Mouse (Mus musculus): ENCODE data around the gene Fgfr2. TPM values are rescaled to one million over a fixed set of nuclear protein-coding genes. Genes with fewer than 3 reads are reported as not detected.

Gene Fgfr2
- polyA plus RNA-seq, 1 experiment = 0.17 TPM

DNA sequence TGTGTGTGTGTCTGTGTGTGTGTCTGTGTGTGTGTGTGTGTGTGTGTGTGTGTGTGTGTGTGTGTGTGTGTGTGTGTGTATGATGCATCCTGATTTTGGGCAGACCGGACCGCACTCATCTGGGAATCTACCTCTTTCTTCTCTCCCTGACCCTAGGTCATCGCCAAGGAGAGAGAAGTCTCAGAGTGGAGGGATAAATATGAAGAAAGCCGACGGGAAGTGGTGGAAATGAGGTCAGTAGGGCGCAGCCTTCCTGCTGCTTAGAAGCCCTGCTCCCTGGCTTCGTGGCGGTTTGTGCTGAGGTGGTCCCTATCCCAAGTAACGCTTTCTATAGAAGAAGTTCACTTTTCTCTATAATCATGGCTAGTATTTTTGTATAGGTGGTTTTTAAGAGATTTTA is 2371.5 kb downstream of the Fgfr2 start:
- H3K4me3 ChIP-seq = no peak overlapping the region
- no peaks in the 10 kb centered on the region for H3K27me3 ChIP-seq (ENCODE audit: control insufficient read depth, insufficient read depth, insufficient read length)
- no peak overlapping the region for H3ac ChIP-seq (ENCODE audit: control insufficient read depth, insufficient read length)
- no peak overlapping the region for H3K4me2 ChIP-seq (ENCODE audit: low read depth)
- H3K36me3 ChIP-seq (ENCODE audit: control insufficient read depth, insufficient read depth) = peaks cover 8% of the 10 kb centered on the region
- no peaks in the 10 kb centered on the region for H3K79me2 ChIP-seq (ENCODE audit: control insufficient read depth, insufficient read depth)
- TF ChIP-seq POLR2A (IDR thresholded peaks at IDR 0.05; ENCODE audit: insufficient read length, low read depth) (no peak), MYOD1 (IDR thresholded peaks at IDR 0.05; ENCODE audit: control insufficient read depth in 1 of 3, insufficient read length in 2 of 3, low read depth in 2 of 3) (no peak), USF1 (IDR thresholded peaks at IDR 0.05; ENCODE audit: low read depth) (no peak), E2F4 (IDR thresholded peaks at IDR 0.05; ENCODE audit: insufficient read depth) (no peak), MAX (IDR thresholded peaks at IDR 0.05; ENCODE audit: low read depth) (no peak), SRF (IDR thresholded peaks at IDR 0.05; ENCODE audit: control insufficient read depth, insufficient read length, low read depth) (no peak), MYOG (IDR thresholded peaks at IDR 0.05; ENCODE audit: control insufficient read depth in 1 of 3, insufficient read depth in 1 of 3, insufficient read length in 2 of 3, low read depth in 2 of 3) (no peak), CEBPB (IDR thresholded peaks at IDR 0.05; ENCODE audit: insufficient read depth, poor library complexity, severe bottlenecking) (no peak), REST (IDR thresholded peaks at IDR 0.05; ENCODE audit: insufficient read depth, insufficient read length) (no peak), TCF3 (IDR thresholded peaks at IDR 0.05; ENCODE audit: insufficient read length, low read depth) (no peak), POLR2AphosphoS2 (IDR thresholded peaks at IDR 0.05; ENCODE audit: insufficient read length, low read depth) (no peak), TCF12 (IDR thresholded peaks at IDR 0.05; ENCODE audit: insufficient read depth, poor library complexity, severe bottlenecking) (no peak)

DNA sequence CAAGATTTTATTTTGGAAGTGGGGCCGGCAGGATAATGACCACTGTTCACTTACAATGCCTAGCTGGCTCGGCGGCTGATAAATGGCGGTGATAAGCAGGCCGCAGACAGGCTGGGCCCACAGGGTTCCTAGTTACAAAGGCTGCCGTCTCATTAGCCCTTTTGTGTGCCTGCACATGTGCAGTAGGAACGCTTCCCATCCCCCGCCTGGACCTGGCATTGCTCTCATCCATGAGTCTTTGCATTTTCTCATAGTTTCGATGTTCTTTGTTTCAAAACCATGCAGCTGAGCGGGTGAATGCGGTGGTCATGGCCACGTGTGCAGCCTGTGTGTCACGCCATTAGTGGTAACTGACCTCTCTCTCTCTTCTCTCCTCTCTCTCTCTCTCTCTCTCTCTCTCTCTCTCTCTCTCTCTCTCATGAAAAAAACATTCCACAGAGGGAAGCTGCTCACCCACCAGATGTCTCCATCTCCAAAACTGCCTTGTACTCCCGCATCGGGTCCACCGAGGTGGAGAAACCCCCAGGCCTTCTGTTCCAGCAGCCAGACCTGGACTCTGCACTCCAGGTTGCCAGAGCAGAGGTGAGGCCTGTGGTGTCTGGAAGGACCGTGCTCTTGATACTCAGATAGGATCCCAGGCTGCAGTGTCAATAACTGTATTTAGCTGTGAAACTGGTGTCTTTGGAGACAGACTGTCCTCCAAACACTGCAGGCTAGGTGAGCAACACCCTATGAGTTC is 2372.2 kb downstream of the Fgfr2 start:
- no peaks in the 10 kb centered on the region for H3K79me2 ChIP-seq (ENCODE audit: control insufficient read depth, insufficient read depth)
- H3K27me3 ChIP-seq (ENCODE audit: control insufficient read depth, insufficient read depth, insufficient read length) = no peaks in the 10 kb centered on the region
- no peak for TF ChIP-seq MAX (IDR thresholded peaks at IDR 0.05; ENCODE audit: low read depth)
- no peak for TF ChIP-seq E2F4 (IDR thresholded peaks at IDR 0.05; ENCODE audit: insufficient read depth)
- no peak for TF ChIP-seq MYOG (IDR thresholded peaks at IDR 0.05; ENCODE audit: control insufficient read depth in 1 of 3, insufficient read depth in 1 of 3, insufficient read length in 2 of 3, low read depth in 2 of 3)
- TF ChIP-seq TCF3 (IDR thresholded peaks at IDR 0.05; ENCODE audit: insufficient read length, low read depth) = no peak
- no peak for TF ChIP-seq REST (IDR thresholded peaks at IDR 0.05; ENCODE audit: insufficient read depth, insufficient read length)
- TF ChIP-seq SRF (IDR thresholded peaks at IDR 0.05; ENCODE audit: control insufficient read depth, insufficient read length, low read depth) = no peak
- no peak for TF ChIP-seq POLR2A (IDR thresholded peaks at IDR 0.05; ENCODE audit: insufficient read length, low read depth)
- TF ChIP-seq POLR2AphosphoS2 (IDR thresholded peaks at IDR 0.05; ENCODE audit: insufficient read length, low read depth) = no peak
- no peak for TF ChIP-seq CEBPB (IDR thresholded peaks at IDR 0.05; ENCODE audit: insufficient read depth, poor library complexity, severe bottlenecking)
- no peak for TF ChIP-seq TCF12 (IDR thresholded peaks at IDR 0.05; ENCODE audit: insufficient read depth, poor library complexity, severe bottlenecking)
- no peak for TF ChIP-seq MYOD1 (IDR thresholded peaks at IDR 0.05; ENCODE audit: control insufficient read depth in 1 of 3, insufficient read length in 2 of 3, low read depth in 2 of 3)
- no peak for TF ChIP-seq USF1 (IDR thresholded peaks at IDR 0.05; ENCODE audit: low read depth)
- no peak overlapping the region for H3K4me2 ChIP-seq (ENCODE audit: low read depth)
- no peak overlapping the region for H3K4me3 ChIP-seq
- H3K36me3 ChIP-seq (ENCODE audit: control insufficient read depth, insufficient read depth) = peaks cover 8% of the 10 kb centered on the region
- no peak overlapping the region for H3ac ChIP-seq (ENCODE audit: control insufficient read depth, insufficient read length)

DNA sequence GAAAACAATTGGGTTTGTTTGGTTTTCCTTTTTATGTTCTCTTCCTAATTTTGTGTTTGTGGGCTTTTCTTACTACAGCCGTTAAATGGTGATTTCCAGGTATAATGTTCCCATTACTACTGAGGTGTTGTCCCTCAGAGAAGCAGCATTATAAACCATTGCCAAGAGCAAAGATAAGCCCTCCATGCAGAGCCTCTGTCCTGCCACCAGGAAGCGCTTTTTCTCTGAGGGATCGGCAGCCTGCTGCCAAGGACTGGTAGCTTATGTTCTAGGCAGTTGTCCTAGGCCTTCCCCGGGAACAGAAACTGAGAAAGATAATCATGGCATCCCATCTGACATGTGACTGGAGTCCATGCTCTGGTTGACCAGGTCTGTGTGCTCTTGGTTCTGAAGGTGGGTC is 2374.0 kb downstream of the Fgfr2 start:
- no peak overlapping the region for H3ac ChIP-seq (ENCODE audit: control insufficient read depth, insufficient read length)

DNA sequence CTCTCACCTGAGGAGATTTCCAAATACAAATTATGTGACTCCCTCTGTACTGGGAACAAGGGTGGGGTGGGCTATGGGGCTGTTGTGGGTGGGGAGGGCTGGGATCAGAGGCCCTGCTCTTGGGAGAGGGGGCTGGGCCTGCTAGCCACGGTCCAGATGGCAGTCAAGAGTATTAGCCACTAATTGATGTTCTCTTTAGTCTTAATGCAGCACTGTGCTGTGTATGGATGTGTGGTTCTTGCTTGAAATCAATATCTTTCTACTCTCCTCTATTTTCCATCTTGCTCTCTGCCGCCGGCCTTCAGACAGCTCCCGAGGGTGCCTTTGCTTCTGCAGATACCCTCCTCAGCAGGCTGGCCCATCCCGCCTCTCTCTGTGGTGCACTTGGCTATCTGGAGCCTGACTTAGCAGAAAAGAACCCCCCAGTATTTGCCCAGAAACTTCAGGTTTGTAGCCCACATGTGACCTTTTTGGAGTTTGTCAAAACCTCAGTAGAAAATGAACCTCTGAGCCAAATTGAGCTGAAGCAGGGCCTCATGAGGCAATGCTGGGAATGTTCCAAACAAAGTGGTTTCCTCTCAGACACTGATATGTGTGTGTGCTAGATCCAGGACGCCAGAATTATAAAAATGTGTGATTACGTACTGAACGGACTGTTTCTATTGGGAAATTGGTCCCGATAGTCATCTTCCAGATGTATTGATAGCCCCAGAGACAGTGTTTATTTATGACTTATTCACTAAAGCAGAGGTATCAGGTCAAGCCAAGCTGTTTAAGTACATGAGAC is 2379.7 kb downstream of the Fgfr2 start:
- H3K79me2 ChIP-seq (ENCODE audit: control insufficient read depth, insufficient read depth) = no peaks in the 10 kb centered on the region
- TF ChIP-seq POLR2A (IDR thresholded peaks at IDR 0.05; ENCODE audit: insufficient read length, low read depth) = no peak

More for the DNA sequence above, 2374.0 kb downstream of the Fgfr2 start:
- H3K4me2 ChIP-seq (ENCODE audit: low read depth) = no peak overlapping the region
- H3K79me2 ChIP-seq (ENCODE audit: control insufficient read depth, insufficient read depth) = no peaks in the 10 kb centered on the region
- H3K36me3 ChIP-seq (ENCODE audit: control insufficient read depth, insufficient read depth) = peaks cover 20% of the 10 kb centered on the region
- TF ChIP-seq REST (IDR thresholded peaks at IDR 0.05; ENCODE audit: insufficient read depth, insufficient read length) (no peak), E2F4 (IDR thresholded peaks at IDR 0.05; ENCODE audit: insufficient read depth) (no peak), POLR2A (IDR thresholded peaks at IDR 0.05; ENCODE audit: insufficient read length, low read depth) (no peak), TCF3 (IDR thresholded peaks at IDR 0.05; ENCODE audit: insufficient read length, low read depth) (no peak), CEBPB (IDR thresholded peaks at IDR 0.05; ENCODE audit: insufficient read depth, poor library complexity, severe bottlenecking) (no peak), MYOG (IDR thresholded peaks at IDR 0.05; ENCODE audit: control insufficient read depth in 1 of 3, insufficient read depth in 1 of 3, insufficient read length in 2 of 3, low read depth in 2 of 3) (no peak), MAX (IDR thresholded peaks at IDR 0.05; ENCODE audit: low read depth) (no peak), SRF (IDR thresholded peaks at IDR 0.05; ENCODE audit: control insufficient read depth, insufficient read length, low read depth) (no peak), TCF12 (IDR thresholded peaks at IDR 0.05; ENCODE audit: insufficient read depth, poor library complexity, severe bottlenecking) (no peak), MYOD1 (IDR thresholded peaks at IDR 0.05; ENCODE audit: control insufficient read depth in 1 of 3, insufficient read length in 2 of 3, low read depth in 2 of 3) (no peak), POLR2AphosphoS2 (IDR thresholded peaks at IDR 0.05; ENCODE audit: insufficient read length, low read depth) (no peak), USF1 (IDR thresholded peaks at IDR 0.05; ENCODE audit: low read depth) (no peak)
- H3K4me3 ChIP-seq = no peak overlapping the region
- no peaks in the 10 kb centered on the region for H3K27me3 ChIP-seq (ENCODE audit: control insufficient read depth, insufficient read depth, insufficient read length)

More for the DNA sequence above, 2379.7 kb downstream of the Fgfr2 start:
- Histone ChIP-seq H3ac (ENCODE audit: control insufficient read depth, insufficient read length) (no peak overlapping the region), H3K36me3 (ENCODE audit: control insufficient read depth, insufficient read depth) (peaks cover 36% of the 10 kb centered on the region), H3K4me3 (no peak overlapping the region), H3K4me2 (ENCODE audit: low read depth) (no peak overlapping the region), H3K27me3 (ENCODE audit: control insufficient read depth, insufficient read depth, insufficient read length) (no peaks in the 10 kb centered on the region)
